Mouse (Mus musculus): Measurements from ENCODE around the gene Zfp523. TPM values are rescaled to one million over a fixed set of nuclear protein-coding genes. Genes with fewer than 3 reads are reported as not detected.
"Not testable (repeated sequence)": the region's sequence is repeated elsewhere in the genome, so short reads cannot be mapped to it uniquely, and the experiment has no call there.

Zfp523 gene
- total RNA-seq, 2 experiments from 2014 or later = 1.5 to 2.1 TPM

DNA sequence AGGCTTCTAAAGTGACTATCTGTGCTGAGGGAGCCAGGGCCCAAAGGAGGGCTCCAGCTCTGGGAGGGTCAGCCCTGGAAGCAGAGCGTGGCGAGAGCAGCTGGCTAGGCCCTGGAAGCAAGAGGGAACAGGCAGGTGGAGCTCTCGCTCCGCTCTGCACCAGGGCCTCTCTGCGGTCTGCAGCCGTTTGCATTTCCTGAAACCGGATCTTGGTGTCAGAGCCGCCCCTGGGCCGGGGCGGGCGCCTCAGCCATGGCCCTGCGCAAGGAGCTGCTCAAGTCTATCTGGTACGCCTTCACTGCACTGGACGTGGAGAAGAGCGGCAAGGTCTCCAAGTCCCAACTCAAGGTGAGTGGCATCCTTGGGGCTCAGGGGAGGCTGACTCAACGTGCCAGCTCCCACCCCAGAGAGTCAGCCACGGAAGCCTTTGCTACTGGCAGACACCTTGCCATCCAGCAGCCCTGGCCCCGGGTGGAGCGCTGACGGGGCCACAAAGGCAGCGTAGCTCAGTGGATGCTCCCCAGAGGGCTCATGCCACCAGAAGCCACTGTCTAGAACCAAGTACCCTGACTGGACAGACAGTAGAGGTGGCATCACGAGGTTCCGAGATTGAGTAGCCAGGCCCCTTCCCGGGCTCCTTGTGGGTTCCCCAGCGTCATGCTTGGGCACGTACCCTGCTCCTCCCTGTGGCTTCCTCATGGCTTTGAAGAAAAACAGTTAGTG lies 30.8 kb downstream of the Zfp523 start, which contains the start of gene Def6:
TSS of gene Def6 (plus strand) at position 188 of the 723 bp plus-strand sequence.
- ATAC-seq (replicated peaks; ENCODE audit: low FRiP score, poor library complexity, severe bottlenecking) = no peak

DNA sequence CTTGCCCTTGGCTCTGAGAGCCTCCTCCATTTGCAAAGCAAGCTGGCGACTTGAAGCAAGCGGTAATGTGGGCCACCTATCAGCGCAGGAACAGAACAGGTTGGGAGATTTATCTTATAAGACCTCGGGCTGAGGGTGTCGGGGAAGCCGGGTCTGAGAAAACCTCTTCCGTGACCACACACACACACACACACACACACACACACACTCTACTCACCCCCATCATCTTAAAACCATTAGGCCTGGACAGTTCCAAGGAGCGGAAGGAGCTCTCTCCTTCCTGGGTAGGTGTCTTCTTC lies 31.3 kb downstream of the Zfp523 start:
- ATAC-seq (replicated peaks; ENCODE audit: low FRiP score, poor library complexity, severe bottlenecking) = no peak

DNA sequence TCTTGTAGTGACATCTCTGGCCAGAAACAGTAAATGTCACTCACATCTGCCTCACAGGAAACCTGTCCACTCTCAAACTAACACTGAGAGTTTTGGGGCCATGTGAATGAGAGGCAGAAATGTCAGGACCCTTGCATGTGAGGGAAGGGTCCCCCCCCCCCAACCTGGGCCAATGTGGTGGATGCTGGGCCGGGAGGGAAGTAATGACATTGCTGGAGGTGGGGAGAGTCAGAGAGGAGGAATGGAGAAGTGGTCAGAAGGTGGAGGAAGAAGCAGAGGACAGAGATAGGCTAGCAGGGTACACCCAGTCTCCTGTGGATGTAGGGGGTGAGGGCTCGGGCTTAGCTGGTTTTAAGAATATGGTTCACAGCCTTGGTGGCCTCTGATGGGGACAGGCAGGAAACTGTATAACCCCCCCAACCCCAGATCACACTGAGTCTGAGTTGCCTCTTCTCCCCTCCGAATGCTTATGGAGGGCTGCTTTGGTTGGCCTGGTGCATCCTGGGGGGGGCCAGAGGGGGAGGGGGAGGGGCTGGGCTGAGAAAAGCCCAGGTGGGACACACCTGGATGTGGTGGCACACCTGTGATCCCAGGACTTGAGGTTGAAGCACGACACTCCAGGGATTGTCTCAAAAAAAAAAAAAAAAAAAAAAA lies 32.7 kb downstream of the Zfp523 start:
- no peak for ATAC-seq (replicated peaks; ENCODE audit: low FRiP score, poor library complexity, severe bottlenecking)

DNA sequence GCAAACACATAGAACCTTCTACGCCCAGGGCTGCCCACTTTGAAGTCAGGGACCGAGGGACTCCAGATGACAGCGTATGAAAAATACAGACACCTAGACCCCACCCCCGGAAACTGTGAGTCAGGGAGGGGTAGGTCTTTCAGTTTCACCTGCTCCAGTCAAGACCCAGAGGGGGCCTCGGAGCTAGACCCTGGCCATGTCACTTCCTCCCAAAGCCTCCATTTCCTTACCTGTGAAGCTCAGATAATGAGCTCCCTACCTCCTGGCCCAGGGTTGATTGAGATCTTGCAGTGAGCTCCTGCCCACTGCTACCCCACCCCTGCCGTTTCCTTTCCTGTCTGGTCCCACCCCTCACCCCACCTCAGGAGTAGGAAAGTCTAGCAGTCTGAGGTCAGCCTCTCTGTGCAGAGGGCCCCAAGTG lies 35.0 kb downstream of the Zfp523 start:
- ATAC-seq (replicated peaks; ENCODE audit: low FRiP score, poor library complexity, severe bottlenecking) = no peak

- no peak for ATAC-seq (replicated peaks; ENCODE audit: low FRiP score, poor library complexity, severe bottlenecking)
Measured at GRCm38 (mm10) chr17:28212391-28212790, 35.5 kb downstream of the Zfp523 start.

DNA sequence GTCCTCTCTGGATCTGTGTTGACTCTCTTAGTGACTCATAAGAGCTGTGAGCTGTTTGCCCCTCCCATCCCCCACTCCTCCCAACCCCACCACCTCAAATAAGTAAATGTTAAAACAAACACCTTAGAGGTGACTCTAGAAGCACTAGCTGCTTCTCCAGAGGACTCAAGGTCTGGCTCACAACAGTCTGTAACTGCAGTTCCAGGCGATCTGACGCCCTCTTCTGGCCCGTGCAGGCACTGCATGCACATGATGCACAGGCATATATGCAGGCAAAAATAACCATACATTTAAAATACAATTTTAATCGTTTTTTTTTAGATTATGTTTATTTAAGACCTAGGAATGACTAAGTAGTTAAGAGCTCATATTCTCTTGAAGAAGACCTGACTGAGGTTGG lies 36.3 kb downstream of the Zfp523 start:
- no peak for ATAC-seq (replicated peaks; ENCODE audit: low FRiP score, poor library complexity, severe bottlenecking)

DNA sequence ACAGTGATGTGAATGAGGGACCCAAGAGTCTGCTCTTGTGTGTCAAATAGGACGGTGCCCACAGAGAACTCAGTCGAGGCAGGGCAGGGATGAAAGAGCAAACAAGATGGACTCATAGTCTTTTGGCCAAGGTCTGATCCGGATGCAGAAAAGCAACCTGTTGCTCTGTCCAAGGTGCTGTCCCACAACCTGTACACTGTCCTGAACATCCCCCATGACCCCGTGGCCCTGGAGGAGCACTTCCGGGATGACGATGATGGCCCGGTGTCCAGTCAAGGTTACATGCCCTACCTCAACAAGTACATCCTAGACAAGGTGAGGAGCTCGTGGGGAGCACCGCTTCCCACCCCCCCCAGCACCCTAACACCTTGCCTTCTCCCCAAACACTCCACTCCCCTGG lies 39.9 kb downstream of the Zfp523 start:
- no peak for ATAC-seq (replicated peaks; ENCODE audit: low FRiP score, poor library complexity, severe bottlenecking)

- ATAC-seq (replicated peaks; ENCODE audit: low FRiP score, poor library complexity, severe bottlenecking) = no peak
Measured at GRCm38 (mm10) chr17:28217721-28218649, 41.1 kb downstream of the Zfp523 start.

DNA sequence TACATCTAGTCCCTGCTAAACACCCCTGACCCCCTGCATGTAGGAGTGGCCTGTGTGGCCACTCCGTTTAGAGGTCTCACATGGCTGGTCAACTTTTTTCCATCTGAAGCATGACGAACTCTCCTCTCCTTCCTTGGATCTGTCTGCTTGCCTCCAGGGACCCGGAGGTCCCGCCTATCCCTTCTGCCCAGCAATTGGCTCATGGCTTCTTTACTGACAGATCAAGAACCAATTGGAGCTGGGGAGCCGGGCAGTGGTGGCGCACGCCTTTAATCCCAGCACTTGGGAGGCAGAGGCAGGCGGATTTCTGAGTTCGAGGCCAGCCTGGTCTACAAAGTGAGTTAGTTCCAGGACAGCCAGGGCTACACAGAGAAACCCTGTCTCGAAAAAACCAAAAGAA lies 45.5 kb downstream of the Zfp523 start:
- ATAC-seq (replicated peaks; ENCODE audit: low FRiP score, poor library complexity, severe bottlenecking) = not testable (repeated sequence)

DNA sequence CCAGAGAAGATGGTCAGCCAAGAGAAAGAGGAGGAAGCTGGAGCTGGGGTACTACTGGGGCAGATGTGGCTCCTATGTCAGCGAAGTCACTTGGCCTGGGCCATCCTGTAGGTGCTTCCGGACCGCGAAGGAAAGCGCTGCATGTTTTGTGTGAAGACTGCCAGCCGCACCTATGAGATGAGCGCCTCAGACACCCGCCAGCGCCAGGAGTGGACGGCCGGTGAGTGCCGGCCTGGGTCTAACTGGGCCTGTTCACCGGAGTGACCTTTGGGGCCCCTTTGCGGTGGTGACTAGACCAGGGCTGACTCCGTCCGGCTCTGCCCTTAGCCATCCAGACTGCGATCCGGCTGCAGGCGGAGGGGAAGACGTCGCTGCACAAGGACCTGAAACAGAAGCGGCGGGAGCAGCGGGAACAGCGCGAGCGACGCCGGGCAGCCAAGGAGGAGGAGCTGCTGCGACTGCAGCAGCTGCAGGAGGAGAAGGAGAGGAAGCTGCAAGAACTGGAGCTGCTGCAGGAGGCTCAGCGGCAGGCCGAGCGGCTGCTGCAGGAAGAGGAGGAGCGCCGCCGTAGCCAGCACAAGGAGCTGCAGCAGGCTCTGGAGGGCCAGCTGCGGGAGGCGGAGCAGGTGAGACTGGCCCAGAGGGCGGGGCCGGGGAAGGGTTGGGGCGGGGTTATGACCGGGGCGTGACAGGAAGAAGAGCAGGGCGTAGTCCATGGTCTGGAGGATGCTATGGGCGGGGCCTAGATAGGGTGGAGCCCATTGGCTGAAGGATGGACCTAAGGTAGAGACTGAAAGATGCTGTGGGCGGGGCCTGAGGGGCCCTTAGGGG lies 46.8 kb downstream of the Zfp523 start:
- ATAC-seq (replicated peaks; ENCODE audit: low FRiP score, poor library complexity, severe bottlenecking) = peak; percentile 89

GRCm38 (mm10) chr17:28224615-28225014 lies 47.7 kb downstream of the Zfp523 start:
- no peak for ATAC-seq (replicated peaks; ENCODE audit: low FRiP score, poor library complexity, severe bottlenecking)

- ATAC-seq (replicated peaks; ENCODE audit: low FRiP score, poor library complexity, severe bottlenecking) = peak; percentile 63
Measured at GRCm38 (mm10) chr17:28226014-28226413, 49.1 kb downstream of the Zfp523 start.

- no peak for ATAC-seq (replicated peaks; ENCODE audit: low FRiP score, poor library complexity, severe bottlenecking)
Measured at GRCm38 (mm10) chr17:28230486-28230885, 53.6 kb downstream of the Zfp523 start.

- no peak for ATAC-seq (replicated peaks; ENCODE audit: low FRiP score, poor library complexity, severe bottlenecking)
Measured at GRCm38 (mm10) chr17:28231026-28231736, 54.3 kb downstream of the Zfp523 start.

DNA sequence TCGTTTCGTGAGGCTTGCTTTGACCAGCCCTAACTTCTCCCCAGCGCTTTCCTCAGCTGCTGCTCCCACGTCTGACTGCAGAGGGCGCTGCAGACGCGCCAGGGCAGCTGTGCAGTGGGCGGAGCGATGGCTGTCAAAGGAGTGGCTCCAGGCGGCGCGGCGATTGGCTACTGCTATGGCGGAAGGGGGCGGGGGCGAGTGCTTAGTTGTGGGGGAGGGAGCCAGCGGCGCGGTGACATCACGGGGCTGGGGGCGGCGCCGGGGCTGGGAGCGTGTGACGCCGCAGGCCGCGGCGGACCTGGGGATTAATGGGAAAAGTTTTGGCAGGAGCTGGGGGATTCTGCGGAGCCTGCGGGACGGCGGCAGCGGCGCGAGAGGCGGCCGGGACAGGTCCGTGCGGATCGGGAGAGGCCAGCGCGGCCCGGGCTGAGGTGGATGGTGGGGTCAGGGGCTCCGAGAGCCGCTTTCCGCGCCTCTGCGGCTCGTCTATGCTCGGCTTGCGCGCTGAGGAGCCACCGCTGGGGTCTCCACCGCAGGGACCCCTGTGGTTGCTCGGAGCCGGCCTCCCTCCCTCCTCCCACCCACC lies 55.6 kb downstream of the Zfp523 start, which contains the start of gene Ppard:
TSS of gene Ppard (plus strand) at position 226 of the 586 bp plus-strand sequence.
- ATAC-seq (replicated peaks; ENCODE audit: low FRiP score, poor library complexity, severe bottlenecking) = peak; percentile 97

DNA sequence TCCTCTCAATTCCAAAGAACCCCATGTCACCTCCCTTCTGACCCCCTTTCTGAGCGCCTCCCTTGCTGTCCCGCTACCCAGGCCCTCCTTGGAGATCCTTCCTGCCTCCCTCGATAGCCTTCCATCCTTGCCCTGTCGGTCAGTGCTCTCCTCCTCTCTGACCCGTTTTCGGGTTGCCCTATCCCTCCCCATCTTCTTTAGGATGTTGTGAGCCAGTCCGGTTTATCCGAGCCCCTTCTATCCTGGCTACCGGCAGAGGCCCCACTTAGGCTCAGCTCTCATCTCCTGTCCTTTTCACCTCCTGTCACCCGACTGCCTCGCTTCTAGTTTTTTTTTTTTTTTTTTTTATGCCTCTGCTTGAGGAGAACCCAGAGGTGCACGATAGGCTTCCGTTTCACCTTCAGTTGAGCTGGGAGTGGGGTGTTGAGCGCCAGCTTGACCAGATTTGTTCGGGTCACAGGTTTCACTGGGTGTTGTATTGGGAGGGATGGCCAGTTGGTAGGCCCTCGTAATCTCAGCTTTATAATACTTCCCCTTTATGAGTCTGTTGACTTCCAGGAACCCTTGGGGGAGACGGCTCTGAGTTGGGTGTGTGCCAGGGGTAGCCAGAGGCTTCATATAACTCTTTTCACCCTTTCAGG lies 56.3 kb downstream of the Zfp523 start:
- ATAC-seq (replicated peaks; ENCODE audit: low FRiP score, poor library complexity, severe bottlenecking) = no peak

GRCm38 (mm10) chr17:28234641-28235040 lies 57.7 kb downstream of the Zfp523 start:
- ATAC-seq (replicated peaks; ENCODE audit: low FRiP score, poor library complexity, severe bottlenecking) = no peak

- no peak for ATAC-seq (replicated peaks; ENCODE audit: low FRiP score, poor library complexity, severe bottlenecking)
Measured at GRCm38 (mm10) chr17:28235982-28236635, 59.2 kb downstream of the Zfp523 start.
